Mouse (Mus musculus) mature B cell (primary cell): ENCODE data around the gene 7530416G11Rik.

Experiments
- in situ Hi-C: fragments of 300-500 bp; cut with MboI; formaldehyde crosslinking; loops from 2 replicates; pipeline ENCODE4 v1.14.3; 2019

The 7530416G11Rik gene

DNA sequence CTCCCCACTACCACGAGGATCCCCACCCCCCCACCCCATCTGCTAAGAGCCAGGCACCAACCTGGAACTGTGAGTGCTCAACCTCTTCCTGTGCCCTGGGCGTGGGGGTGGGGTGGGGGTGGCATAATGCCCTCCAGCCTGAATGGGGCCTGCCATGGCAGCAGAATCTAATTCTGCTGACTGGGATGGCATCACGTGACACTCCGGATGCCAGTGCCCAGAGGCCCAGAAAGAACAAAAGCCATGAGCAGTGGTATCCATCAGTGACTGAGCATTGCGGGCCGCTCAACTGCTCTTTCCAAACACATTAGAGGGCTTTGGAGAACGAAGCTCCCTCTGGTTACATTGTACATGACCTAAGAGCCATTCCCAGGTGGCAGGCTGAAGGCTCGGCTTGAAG lies at the start of gene 7530416G11Rik:
7530416G11Rik (minus strand) TSS at position 101 of the 400 bp plus-strand sequence.
- in situ Hi-C loops: no loop called here

DNA sequence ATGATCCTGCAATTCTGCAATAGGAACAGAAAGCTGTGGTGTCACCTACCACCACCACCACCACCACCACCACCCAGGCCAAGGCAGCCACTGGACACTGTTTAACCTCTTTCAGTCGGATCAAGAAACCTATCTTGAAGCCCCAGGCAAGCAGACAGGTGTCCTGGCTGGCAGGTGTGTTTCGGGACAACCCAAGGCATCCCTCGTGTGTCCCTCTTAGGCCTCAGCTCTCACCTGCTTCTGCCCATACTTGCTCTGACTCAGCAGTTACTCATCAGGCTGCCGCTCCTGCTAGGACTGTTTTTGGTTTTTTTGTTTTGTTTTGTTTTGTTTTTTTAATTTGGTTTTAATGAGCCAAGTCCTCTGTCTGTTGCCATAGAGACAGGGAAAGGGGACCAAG lies 43.5 kb upstream of the 7530416G11Rik start:
- in situ Hi-C loops: no loop called here

DNA sequence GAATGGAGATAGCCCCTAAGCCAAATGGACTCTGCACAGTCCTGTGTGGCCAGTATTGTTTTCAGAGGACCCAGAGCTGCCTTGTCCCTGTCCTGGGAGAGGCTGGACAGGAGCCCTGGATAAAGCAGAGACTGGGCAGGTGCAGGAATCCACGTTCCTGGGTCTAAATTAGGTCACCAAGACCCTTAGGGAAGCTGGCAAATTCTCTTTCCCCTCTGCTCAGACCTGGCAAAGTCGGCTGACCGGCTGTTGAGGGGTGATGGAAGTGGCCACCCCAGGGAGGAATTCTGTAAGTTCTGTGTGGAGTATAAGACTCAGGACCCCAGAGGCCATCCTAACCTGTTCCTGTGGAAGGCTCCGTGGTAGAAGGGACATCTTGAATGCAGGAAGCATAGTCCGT lies 42.3 kb upstream of the 7530416G11Rik start:
- in situ Hi-C loops: no loop called here

DNA sequence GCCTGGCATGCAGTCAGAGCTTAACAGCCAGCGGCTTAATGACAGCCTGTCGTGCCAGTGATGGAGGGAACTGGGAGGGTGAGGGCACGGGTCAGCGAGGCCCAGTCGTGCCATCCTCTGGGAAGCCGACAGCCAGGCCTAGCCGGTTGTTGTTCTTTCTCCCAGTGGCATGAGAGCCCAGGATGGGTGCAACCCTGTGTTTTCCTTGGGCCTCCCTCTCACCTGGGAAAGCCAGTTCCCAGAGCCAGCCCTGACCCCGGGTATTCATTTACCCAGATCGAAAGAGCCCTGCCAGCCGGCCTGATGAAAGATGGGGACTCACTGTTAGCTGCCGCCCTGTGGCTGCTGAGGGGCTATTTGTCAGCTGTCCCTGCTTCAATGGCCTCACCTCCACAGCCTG lies 35.1 kb upstream of the 7530416G11Rik start:
- in situ Hi-C loops: no loop called here

DNA sequence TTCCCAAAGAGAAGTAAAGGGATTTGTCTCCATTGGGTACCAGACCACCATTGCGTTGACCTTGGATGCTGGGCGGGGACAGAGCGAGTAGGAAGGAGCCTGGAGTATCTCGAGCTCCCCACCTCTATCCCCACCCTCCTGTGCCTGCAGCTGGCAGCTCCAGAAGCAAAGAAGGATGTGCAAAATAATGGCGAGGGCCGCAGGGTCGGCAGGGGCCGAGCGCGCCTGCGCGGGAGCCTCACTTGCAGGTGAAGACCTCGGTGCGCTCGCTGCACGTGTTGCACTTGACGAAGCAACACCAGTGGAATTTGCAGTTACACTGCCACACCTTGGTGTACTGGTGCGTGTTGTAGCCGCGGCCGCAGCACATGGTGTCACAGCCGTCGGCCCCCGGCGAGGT lies 34.1 kb upstream of the 7530416G11Rik start:
- in situ Hi-C loops: no loop called here

DNA sequence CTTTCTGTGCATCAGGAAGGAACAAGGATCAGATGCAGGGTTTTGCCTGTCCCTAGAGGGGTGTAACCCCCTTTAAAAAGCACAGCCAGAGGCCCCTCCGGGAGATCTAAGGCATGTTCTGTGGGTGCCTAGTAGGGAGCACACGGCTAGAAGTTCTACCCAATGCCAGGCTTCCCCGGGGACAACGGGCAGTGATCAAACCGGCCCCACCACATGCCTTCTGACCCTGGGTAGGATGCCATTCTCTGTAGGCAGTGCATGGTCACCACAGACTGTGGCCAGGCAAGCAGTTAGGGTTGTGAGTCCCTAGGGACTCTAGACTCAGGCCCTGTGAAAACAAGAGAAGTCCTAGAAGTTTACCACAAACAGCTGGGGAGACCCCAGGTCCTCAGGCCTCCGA lies 31.6 kb upstream of the 7530416G11Rik start:
- in situ Hi-C loops: no loop called here

DNA sequence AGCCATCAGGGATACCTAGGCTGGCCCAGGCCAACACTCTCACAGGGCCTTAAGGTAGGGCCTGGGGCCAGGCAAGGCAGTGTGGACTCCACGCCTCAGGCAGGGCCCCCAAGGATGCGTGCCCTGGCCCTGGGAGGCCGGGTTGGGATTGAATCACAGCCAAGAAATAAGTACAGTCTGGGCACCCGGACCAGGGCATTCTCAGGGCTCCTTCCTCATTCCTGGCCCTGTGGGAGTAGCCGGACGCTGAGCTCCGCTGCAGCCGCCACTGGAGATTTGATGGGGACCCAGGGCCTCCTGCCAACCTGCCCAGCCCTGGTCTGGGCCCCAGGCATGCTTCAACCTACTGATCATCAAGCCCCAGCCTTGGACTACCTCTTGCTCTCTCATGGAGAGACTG lies 31.2 kb upstream of the 7530416G11Rik start:
- in situ Hi-C loops: no loop called here

DNA sequence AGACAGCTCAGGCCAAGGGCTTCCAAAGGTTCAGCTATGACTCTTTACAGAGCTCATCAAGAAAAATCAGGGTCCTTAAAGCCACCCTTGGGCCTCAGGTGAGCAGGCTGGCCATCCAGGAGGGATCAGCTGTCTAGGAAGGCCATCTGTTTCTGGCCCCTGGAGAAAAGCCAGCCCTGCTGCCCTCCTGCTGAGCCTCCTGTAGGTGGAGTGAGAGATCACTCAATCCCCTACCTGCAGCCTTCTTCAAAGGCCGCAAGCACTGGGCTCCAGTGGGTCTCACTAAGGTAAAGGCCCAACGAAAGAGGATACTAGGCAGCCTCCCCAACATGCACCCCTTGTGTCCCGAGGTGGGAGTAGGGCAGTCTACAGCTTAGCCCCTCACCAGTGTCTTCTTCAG lies 29.0 kb upstream of the 7530416G11Rik start:
- in situ Hi-C loops: no loop called here

DNA sequence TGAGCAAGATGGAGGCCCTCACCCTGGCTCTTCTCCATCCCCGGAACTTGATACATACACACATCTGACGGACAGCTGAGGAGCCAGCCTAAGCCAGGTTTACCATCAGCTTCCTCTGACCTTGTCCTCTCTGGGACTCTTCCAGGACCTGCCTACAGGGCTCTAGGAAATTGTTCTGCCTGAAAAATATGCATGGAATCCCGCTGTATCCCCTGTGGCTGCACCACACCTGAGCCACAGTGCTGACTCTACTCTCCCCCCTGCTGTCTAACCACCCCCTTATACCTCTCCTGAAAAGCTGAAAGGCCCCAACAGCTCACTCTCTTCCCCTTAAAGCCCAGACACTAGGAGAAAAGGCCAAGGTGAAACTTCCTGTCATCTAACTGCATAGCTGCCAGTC lies 26.9 kb upstream of the 7530416G11Rik start:
- in situ Hi-C loops: no loop called here

DNA sequence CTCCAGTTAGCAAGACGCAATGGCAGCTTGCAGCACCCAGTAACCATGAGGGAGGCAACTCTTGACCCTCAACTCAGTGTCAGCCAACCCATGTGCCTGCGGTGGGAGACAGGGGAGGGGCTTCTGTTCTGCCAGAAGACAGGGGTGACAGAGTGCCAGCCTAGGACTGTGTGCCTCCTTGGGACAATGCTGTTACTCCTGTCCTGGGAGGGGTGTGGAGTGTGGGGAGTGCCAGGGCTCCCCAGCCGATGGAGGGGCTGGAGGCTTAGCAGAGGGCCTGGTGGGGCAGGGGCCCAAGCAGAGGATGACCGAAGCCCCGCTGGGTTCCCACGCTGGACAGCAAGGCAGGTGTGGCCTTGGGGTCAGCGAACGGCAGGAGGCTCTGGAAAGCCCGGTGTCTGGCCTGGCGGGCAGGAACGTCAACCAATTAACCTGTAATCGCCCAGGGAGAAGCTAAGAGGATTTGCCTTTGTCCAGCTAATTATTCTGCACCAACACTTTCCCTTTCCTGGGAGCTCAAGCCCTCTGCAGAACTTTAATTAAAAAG lies 21.4 kb upstream of the 7530416G11Rik start:
- in situ Hi-C loops: no loop called here

DNA sequence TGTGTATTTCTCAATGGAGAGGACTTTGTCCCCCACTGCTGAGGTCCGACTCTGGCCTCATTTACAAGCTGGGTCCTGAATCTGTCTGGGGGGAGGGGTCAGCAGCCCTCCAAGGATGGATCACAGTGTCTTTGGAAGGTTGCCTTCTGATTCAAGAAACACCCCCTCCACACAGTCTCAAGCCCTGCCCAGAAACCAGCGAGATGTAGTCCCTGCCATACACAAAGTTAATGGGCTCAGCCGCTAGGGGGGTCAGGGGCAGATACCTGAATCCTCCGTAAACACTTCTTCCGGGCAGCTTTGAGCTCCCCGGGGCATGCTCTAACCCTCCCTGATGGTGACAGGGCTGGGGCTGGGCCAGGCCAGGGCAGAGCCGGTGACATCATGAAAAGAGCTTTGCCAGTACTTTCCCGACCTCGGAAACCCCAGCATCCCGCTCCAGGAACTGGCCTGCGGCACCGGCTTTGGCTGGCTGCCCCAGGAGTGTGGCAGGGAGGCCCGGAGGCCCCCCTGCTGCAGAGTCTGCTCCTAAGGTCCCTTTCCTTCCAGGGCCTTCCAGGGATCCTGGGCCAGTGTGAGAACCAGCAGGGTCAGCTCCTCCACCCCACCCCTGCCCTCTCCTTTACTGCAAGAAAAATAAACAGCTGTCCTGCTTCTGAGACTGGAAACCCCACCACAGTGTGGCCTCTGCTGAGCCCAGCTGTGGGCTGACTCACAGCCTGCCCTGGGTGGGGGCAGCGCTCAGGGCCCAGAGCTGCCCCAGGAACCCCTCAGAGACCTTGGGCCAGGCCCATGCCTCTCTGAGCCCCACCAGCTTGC lies 20.4 kb upstream of the 7530416G11Rik start:
- in situ Hi-C loops: no loop called here

DNA sequence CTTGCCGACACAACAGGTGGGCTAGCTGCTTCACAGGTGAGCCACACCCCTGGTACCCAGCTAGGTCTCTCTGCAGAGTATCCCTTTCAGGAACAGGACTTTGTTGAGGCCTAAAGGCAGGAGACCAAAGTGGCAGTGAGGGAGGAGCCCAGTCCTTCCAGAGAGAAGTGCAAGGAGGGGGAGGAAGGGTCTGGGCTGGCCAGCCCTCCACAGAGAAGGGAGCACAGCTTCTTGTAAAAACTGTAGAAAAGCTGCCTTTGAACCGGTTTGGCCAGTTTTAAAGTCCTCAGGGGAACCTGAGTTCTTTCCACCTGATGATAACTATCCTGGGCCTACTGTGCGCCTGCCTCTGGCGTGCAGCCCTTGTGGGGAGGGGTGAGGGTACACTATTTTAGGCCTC lies 16.4 kb upstream of the 7530416G11Rik start:
- in situ Hi-C loops: no loop called here

DNA sequence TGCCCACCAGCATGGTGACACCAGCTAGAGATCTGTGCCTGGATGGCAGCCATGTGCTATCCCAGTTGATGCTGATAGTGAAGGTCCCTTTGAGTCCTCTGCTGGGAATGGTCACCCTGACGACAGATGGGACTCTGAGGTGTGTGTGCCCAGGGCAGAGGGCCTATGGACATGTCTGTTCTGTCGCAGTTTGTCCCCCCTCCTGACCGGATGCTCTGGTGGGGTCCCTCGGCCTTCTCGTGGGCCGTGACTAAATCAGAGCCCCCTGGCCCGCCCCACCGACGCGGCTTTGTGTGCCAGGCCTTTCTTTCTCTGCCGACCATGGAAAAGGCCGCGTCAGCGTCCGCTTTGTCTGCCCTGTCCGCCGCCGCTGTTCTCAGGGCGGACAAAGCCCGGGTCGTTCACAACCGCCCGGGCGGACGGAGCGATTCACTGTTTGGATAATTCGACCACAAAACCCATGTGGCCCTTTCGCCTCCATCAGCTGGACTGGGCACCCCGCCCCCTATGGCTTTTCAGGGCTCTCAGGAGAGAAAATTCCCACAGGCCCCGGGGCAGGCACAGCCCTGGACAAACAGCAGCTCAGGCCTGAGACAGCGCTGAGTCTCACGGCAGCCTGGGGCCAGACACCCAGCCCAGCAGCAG lies 4.5 kb upstream of the 7530416G11Rik start:
- in situ Hi-C loops: no loop called here

DNA sequence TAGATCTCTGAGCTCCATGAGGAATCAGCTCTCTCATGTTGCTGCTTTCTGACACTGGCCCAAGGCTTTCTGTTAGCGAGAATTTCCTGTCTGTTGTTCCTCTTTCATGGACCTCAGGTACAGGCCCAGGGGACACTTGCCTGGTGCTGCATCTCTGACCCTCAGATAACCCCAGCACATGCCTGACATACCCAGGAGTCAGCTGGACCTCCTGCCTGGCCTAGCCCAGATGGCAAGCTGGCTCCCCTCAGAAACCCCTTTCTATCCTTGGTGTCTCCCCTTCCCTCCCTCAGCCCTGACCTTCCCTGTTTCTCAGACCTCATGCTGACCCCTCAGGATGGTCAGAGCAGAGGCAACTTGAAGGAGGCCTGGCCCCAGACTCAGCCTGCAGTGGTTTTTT lies 3.7 kb upstream of the 7530416G11Rik start:
- in situ Hi-C loops: no loop called here

DNA sequence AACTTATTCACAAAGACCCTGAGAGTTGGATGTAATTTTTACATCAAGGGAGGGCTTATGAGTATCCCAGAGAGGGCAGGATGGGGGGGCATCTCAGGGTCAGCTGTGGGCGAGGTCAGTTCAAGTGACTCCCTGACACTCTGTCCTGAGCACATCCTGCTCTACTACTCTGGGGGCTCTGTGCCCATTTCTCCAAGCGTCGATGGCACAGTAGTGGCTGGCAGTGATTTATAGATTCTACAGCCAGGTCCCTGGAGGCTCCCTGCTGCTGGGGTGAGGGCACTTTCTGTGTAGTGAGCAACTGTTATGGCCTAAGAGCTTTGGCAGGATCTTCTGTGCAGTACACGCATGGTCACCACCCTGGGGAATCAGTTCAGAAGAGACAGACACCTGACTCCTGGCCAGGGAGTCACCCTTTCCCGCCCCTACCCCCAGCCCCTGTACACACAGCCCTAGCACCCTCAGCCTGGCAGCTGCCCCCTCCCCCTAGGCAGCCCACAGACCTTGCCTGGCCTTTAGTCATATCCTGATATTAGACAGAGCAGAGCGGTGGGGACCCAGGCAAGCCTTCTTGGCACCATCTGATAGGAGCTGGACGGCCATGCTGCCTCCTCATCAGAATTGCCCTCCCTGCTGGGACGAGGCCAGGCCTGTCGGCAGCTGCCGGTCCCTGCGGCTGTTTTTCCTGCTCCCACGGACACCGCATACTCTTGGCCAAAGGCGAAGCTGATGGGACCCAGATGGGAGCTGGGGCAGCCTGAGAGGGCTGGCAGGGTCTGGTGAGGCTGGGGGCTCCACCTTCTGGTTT lies 2.3 kb upstream of the 7530416G11Rik start:
- in situ Hi-C loops: no loop called here

DNA sequence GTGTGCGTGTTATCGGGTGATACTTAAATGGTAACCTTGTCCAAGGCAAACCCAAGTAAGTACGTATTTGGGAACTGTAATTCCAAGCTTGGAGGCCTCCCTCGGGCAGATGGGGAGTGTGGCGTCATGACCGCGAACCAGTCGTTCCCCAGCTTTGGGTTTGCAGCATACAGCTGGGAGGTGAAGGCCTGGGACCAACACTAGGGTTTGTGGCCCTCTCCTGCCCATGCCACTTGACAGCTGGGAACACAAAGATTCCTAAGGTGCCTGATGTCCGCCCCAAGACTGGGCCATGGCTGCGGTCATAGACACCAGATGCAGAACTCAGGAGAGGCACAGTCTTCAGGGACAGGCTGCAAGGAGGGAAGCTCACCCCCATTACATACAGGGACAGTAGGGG lies 2.8 kb downstream of the 7530416G11Rik start:
- in situ Hi-C loops: no loop called here

DNA sequence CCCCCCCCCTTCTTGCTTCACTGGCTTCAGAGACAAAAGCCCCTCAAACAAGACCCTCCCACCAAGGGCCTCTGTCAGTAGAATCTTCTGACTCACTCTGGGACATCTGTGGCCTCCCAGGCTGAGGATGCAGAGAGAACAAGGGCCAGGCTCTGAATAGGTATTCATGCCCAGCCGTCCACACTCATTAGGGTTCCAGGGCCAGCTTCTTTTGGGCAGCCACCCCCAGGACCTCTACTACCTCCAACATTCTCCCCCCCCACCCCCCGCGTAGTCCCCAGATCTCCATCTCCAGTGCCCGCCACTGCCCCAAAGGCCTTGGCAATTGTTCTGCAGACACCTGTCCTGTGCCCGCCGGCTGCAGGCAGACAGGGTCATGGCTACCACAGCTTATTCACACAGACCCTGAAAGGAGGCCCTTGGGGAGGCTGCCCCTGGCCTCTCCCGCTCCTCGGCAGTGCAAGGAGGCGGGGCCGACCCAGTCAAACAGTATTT lies 5.0 kb downstream of the 7530416G11Rik start:
- in situ Hi-C loops: no loop called here

DNA sequence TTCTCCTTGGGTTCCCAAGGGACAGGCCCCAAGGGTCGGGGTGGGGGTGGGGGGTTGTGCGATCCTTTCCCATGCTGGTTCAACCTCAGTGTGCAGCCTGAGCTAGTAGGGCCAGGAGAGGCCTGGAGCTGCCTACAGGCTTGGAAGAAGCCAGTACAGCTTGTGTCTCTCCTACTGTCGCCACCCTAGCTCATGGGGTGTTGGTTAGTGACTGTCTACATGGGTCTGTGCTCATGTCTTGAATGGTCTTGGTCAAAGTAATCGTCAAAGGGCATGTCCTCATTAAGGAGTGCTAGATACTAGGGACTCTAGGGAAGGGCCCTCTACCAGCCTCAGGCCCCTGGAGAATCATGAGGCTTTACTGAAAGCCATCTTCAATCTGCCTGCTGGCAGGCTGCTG lies 5.5 kb downstream of the 7530416G11Rik start:
- in situ Hi-C loops: no loop called here

DNA sequence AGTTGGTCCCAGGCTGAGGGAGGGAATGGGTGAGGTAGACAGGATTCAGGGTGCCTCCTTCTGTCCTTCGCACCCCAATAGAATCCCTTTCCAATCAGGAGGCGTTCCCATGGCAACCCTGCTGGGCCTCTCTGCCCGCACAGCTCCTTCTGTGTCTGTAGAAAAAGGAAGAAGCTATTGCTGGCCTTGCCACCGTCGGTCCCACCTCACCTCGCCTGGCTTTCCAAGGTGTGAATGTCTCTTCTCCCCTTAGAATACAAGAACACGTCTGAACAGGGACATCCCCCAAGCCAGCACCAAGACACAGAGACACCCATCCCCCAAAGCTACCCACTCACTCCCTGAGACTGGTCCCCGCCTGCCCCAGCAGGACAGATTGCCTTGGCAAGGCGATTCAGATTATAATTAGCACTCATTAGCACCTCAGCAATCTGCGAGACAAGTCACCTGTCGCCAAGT lies 8.8 kb downstream of the 7530416G11Rik start:
- in situ Hi-C loops: no loop called here

DNA sequence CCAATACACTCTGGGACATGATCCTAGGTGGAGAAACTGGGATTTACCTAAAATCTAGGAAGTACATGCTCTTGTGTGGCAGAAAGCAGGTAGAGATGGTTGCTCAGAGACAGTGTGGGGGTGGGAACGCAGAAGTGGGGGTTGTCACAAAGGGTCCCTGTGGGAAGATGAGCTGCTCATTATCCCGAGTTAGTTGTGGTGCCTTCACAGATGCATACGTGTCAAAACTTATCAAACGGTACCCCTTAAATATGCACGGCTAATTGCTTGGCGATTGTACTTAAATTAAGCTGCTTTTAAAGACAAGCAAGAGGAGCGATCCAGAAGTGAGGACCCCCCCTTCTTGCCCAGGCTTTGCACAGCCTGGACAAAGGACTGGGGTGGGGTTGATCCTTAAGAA lies 13.3 kb downstream of the 7530416G11Rik start:
- in situ Hi-C loops: no loop called here

DNA sequence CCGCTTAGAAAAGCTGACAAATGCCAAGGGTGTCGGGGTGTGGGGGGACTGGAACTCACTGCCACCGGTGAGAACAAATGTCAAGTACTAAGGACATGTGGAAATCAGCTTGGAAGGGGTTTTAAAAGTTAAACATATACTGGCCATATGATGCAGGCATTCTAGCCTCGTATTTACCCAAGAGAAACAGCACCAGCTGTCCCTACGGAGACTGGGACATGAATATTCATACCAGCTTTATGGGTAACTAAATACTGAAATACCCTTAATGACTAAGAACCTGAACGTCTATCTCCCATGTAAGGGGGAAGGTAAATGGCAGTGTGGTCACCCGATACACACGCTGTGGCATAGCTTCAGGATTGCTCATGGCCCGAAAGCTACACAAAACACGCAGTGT lies 14.1 kb downstream of the 7530416G11Rik start:
- in situ Hi-C loops: no loop called here

DNA sequence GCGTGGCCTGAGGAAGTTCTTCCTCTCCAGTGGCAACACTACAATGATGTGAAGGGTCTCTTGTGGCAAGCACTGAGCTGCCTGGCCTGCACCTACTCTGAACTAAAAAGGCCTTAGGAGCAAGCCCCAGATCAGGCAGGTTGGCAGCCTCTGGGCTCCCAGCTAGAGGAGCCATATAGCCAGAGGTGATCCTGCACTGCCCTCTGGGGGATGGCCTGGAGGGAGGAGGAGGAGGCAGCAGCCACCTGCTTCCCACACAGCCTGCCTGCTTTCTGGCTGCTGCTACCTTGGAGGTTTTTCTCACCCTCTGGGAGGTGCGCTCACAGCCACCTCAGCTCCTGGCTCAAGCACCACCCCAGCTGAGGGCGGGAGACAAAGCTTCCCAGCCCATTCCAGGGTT lies 22.4 kb downstream of the 7530416G11Rik start:
- in situ Hi-C loops: no loop called here
